Mouse (Mus musculus): ENCODE measurements around the gene Stoml3.

DNA sequence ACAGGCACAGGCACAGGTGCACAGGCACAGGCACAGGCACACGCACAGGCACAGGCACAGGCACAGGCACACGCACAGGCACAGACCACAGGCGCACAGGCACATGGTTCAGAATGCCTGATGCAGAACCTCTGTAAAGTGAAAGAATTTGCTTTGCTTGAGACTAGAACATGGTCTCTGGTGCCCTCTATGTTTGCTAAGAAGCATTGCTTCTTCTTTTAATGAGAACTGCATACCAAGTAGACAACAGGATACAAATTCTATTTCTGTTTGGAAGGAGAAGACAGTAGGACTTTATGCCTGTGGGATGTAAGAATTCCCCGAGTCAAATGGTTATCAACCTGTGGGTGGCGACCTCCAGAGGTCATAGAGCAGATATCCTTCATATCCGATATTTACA lies 14.0 kb downstream of the Stoml3 start:
- peak; percentile 84 for TF ChIP-seq CTCF (IDR thresholded peaks at IDR 0.05; ENCODE audit: low read depth)
- no peak for TF ChIP-seq EP300 (optimal IDR thresholded peaks at IDR 0.05)

All from stomach, postnatal 0 days (tissue).